ENCODE assay signal across 27 mouse cellular contexts in the genomic region with DNA sequence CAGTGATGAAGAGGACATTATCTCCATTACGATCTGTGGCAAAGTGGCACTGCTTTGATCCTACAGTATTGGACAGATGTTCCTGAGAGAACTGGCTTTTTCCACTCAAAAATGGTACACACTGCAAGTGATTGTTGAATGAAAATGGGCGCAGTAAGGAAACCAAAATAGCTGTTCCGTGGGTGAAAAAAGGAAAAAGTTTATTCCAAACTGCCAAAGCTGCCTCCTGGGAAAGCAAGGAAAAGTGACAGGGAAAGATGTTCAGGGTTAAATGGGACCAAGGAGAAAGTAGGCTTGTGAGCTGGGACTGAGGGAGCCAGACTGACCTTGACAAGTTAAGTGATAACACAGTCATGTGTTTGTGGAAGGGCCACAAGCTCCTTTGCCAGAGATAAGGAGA. TPM values are rescaled to one million over a fixed set of nuclear protein-coding genes. Genes with fewer than 3 reads are reported as not detected.
"Had no signal": no experiment of that assay in that cellular context is flagged by ENCODE, and none has a peak within 500 bp of the region (broad histone marks: within the 10 kb centered on the region; RNA-seq: fewer than 3 reads in every experiment).

No protein-coding gene starts in this region.

- H3K27ac ChIP-seq: intestine, embryonic 15.5 days; kidney, embryonic 15.5 days; limb, embryonic 12.5 days; limb, embryonic 15.5 days; liver, embryonic 14.5 days; midbrain, embryonic 10.5 days; stomach, postnatal 0 days had no signal

- DNase-seq: kidney, adult 11 months; kidney, adult 8-10 months; kidney, postnatal 10 days; kidney, postnatal 36 days; layer of hippocampus, adult 9-11 months; left cerebral cortex, postnatal 4 days; liver, postnatal 0 days; lung, embryonic 14.5 days; lung, postnatal 36 days; midbrain, embryonic 14.5 days; right cerebral cortex, postnatal 4 days; thymus, adult 2 months; thymus, postnatal 14 days; thymus, postnatal 4 days had no signal

- H3K9ac ChIP-seq: intestine, embryonic 15.5 days; kidney, embryonic 15.5 days; limb, embryonic 12.5 days; limb, embryonic 15.5 days; liver, embryonic 14.5 days; liver, postnatal 0 days; lung, embryonic 14.5 days had no signal

- ATAC-seq: intestine, embryonic 15.5 days; liver, postnatal 0 days; lung, postnatal 0 days had no signal

- H3K4me2 ChIP-seq: intestine, embryonic 15.5 days; kidney, embryonic 15.5 days; limb, embryonic 12.5 days; limb, embryonic 15.5 days; liver, embryonic 11.5 days; lung, embryonic 14.5 days had no signal

- H3K27me3 ChIP-seq: intestine, embryonic 15.5 days; kidney, embryonic 15.5 days; limb, embryonic 12.5 days; limb, embryonic 15.5 days had no signal

- H3K36me3 ChIP-seq: intestine, embryonic 15.5 days; kidney, embryonic 15.5 days; limb, embryonic 12.5 days; limb, embryonic 15.5 days; midbrain, embryonic 10.5 days had no signal

- H3K9me3 ChIP-seq: intestine, embryonic 15.5 days; kidney, embryonic 15.5 days; limb, embryonic 12.5 days; limb, embryonic 15.5 days; megakaryocyte, embryonic 14.5 days; midbrain, embryonic 10.5 days had no signal

- H3K4me3 ChIP-seq: intestine, embryonic 15.5 days; kidney, embryonic 15.5 days; limb, embryonic 12.5 days; limb, embryonic 15.5 days; megakaryocyte, embryonic 14.5 days; midbrain, embryonic 10.5 days had no signal

- H3K4me1 ChIP-seq: intestine, embryonic 15.5 days; limb, embryonic 12.5 days had no signal

RNA-seq across cellular contexts. Expression of a gene that starts 26.6 kb away (rescaled TPM):
- polyA plus RNA-seq: limb, embryonic 12.5 days; lung, embryonic 14.5 days; neural tube, embryonic 11.5 days; stomach, embryonic 14.5 days had no signal

RNA-seq across cellular contexts. Expression of a gene that starts 53.4 kb away (rescaled TPM):
- polyA plus RNA-seq: intestine, embryonic 15.5 days; limb, embryonic 12.5 days; liver, embryonic 11.5 days; liver, postnatal 0 days; lung, embryonic 14.5 days; lung, postnatal 0 days; neural tube, embryonic 14.5 days; stomach, embryonic 14.5 days; stomach, postnatal 0 days had no signal
